Mouse (Mus musculus): ENCODE data around the gene Cfap36. TPM values are rescaled to one million over a fixed set of nuclear protein-coding genes. Genes with fewer than 3 reads are reported as not detected.

The Cfap36 gene
- 6.9 and 7.3 TPM in 2 replicates for polyA plus RNA-seq (2012; rRNA removed)

DNA sequence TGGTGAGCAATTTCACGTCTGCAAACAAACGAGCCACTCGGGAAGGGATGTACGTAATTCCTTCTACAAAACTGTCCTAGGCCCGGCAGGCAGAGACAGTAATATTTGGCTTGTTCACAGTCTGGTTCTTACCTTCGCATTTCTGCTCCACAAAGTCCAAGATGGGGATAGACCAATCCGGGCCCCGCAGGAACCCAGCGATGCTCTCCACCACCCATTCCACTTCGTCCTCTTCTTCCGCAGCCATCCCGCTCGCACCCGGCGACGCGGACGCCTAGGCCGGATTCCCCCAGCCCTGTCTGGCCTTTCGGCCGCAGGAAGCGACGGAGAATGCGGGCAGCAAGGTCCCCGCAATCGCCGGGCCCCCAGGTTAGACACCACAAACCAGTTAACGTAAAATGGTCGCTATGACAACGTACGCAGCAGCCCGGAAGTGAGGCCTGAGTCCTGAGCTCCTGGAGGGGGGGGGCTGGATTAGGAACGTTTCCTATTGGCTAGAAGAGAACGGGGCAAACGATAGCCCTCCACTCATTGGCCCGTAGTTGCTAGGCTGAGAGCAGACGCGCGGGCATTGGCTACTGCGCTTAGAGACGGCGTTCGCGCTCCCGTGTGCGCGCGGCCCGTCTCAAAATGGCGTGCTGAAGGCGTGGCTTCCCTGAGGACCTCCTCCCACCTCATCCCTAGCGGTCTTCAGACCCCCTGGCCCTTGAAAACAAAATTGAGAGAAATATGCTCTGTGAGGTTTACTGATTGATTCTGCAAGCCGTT is at the start of gene Cfap36:
Gene Cfap36 (minus strand): TSS at position 527 of the 768 bp plus-strand sequence.

DNA sequence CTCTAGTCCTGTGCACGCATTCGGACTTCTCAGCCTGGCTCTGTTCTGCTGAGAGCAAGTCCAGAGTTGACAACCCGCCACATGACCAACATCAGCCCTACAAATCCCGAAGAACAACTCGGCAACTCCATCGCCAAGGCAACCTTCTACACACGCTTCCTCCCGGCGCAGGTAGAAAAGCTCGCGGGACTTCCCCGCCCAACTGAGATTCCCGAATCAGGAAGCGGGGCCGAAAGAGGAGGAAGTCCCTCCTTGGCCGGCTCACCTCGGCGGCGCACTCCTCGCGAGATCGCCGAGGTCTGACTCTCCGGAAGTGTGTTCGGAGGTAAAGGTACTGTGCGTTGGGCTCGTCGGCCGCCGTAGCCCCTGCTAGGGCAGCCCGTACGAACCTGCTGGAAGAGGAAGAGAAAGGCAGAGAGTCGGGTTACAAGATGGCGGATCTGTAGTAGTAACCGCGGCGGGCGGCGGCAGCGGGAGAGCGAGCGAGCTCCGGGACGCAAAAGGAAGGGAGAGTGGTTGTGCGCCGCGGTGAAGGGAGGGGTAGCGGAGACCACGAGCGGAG is 74.6 kb downstream of the Cfap36 start, which contains the start of gene Ppp4r3b:
Gene Ppp4r3b (plus strand): TSS at position 328 of the 562 bp plus-strand sequence.

Other genes starting within 250 kb of the Cfap36 start
- 21.4 and 26.3 TPM in 2 replicates for gene Pnpt1, start 116.7 kb downstream of the Cfap36 start, polyA plus RNA-seq (2012; rRNA removed)
- 12.0 and 12.5 TPM in 2 replicates for gene Ppp4r3b, start 74.5 kb downstream of the Cfap36 start, polyA plus RNA-seq (2012; rRNA removed)
- gene Ccdc88a, start 126.2 kb upstream of the Cfap36 start, polyA plus RNA-seq (2012; rRNA removed): 1.4 and 1.6 TPM in 2 replicates

All from liver, embryonic 14 days (tissue).